Mouse (Mus musculus) hindbrain, postnatal 0 days (tissue): ENCODE data around the gene Med31. TPM values are rescaled to one million over a fixed set of nuclear protein-coding genes. Genes with fewer than 3 reads are reported as not detected.

Experiments
- ATAC-seq: fragments of 200-750 bp; cut with Nextera tagmentation; 2 replicates; pipeline ENCODE4 v1.8.0; 2017; ENCODE audit warnings: mild to moderate bottlenecking, moderate TSS enrichment, moderate library complexity
- DNase-seq: peaks from one replicate; pipeline ENCODE4 v3.0.0-alpha.2; 2015; ENCODE audit warnings: low spot score
- H3K27ac ChIP-seq: fragments of 300-500 bp; sonication (generic); 2 replicates; pipeline ENCODE4 v1.5.1; 2014; ENCODE audit warnings: mild to moderate bottlenecking
- H3K27me3 ChIP-seq: fragments of 300-500 bp; sonication (generic); 2 replicates; pipeline ENCODE4 v1.6.1; 2014; ENCODE audit warnings: low read length, mixed read lengths; ENCODE audit not compliant: insufficient read depth
- H3K36me3 ChIP-seq: fragments of 300-500 bp; sonication (generic); 2 replicates; pipeline ENCODE4 v1.6.1; 2014; ENCODE audit warnings: low read length, mixed read lengths; ENCODE audit not compliant: insufficient read depth
- H3K4me1 ChIP-seq: fragments of 300-500 bp; sonication (generic); 2 replicates; pipeline ENCODE4 v1.6.1; 2014; ENCODE audit warnings: antibody characterized with exemption, low read length, mixed read lengths; ENCODE audit not compliant: insufficient read depth
- H3K4me2 ChIP-seq: fragments of 300-500 bp; sonication (generic); 2 replicates; pipeline ENCODE4 v1.6.1; 2014; ENCODE audit warnings: low read depth, mild to moderate bottlenecking, low read length, moderate library complexity, mixed read lengths
- H3K4me3 ChIP-seq: fragments of 300-500 bp; sonication (generic); 2 replicates; pipeline ENCODE4 v1.5.1; 2014; ENCODE audit warnings: low read length
- H3K9ac ChIP-seq: fragments of 300-500 bp; sonication (generic); replicated peaks from 2 replicates; pipeline ENCODE4 v1.6.1; 2014; ENCODE audit warnings: mild to moderate bottlenecking, low read length, moderate library complexity, mixed read lengths
- H3K9me3 ChIP-seq: fragments of 300-500 bp; sonication (generic); 2 replicates; pipeline ENCODE4 v1.6.1; 2016; ENCODE audit warnings: low read length, mixed read lengths
- CTCF ChIP-seq: IDR thresholded peaks from 2 replicates; pipeline ENCODE4 v1.5.1; 2016; ENCODE audit warnings: antibody characterized with exemption, control low read depth, low read depth
- WGBS: fragments of 180-500 bp; shearing (Covaris S2); extraction: QIAGEN DNeasy Blood & Tissue Kit; methylation state at CpG from one replicate; pipeline ENCODE4 v1.1.7; 2014; 5-methylcytosine and 5-hydroxymethylcytosine counted together
- polyA plus RNA-seq: library from polyadenylated mRNA; unstranded; fragments of >200 nt; fragmentation: Nextera tagmentation; extraction: Ambion mirVana; gene quantifications from 2 replicates; pipeline ENCODE4 v1.2.1, GENCODE M21; 2015
- total RNA-seq: library from RNA; depleted of rRNA; stranded (reverse); fragments of >200 nt; gene quantifications from 2 replicates; pipeline ENCODE4 v1.2.3, GENCODE M21; 2014; rRNA removed

The Med31 gene
- total RNA-seq (11.0 and 20.3 TPM in 2 replicates), polyA plus RNA-seq (39.5 and 44.5 TPM in 2 replicates)

DNA sequence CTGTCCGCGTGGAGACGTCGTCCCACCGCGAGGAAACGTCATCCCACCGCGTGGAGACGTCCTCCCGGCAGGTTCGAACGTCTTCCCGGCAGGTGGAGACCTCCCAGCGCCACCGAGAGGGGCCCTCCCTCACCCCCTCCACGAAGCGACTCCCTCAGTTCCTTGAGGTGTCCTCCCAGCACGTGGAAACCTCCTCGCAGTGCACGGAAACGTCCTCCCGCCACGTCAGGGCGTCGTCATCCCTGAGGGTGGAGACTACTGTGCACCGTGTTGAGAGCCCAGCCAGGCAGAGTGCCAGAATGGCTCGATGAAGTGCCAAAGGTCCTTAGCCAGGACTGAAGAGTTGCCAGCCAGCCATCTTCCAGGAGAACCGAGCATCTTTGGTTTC lies at the start of gene Med31:
Med31 (minus strand) TSS at position 183 of the 388 bp plus-strand sequence.
- DNase-seq (peak; percentile 91), ATAC-seq (peak; percentile 89)
- H3K4me1 ChIP-seq, result no peaks in the 10 kb centered on the region; the same call in 1 of the 2 replicates
- peak within 1 kb of the TSS; percentile 88 for H3K27ac ChIP-seq
- peak within 1 kb of the TSS; percentile 63 for H3K9ac ChIP-seq
- no peaks in the 10 kb centered on the region for H3K9me3 ChIP-seq
- under 1% methylated on average over 29 of the region's 29 CpGs for WGBS
- H3K4me3 ChIP-seq, result peak within 1 kb of the TSS; percentile 65
- TF ChIP-seq CTCF, result no peak; the same call in 1 of the 2 replicates
- peaks cover 17% of the 10 kb centered on the region for H3K36me3 ChIP-seq
- peak within 1 kb of the TSS; percentile 80 for H3K4me2 ChIP-seq
- H3K27me3 ChIP-seq, result no peaks in the 10 kb centered on the region

GRCm38 (mm10) chr11:72256441-72256840 lies 41.0 kb upstream of the Med31 start:
- 88% methylated on average over 2 of the region's 2 CpGs for WGBS
- ATAC-seq, result no peak
- H3K27ac ChIP-seq, result no peak overlapping the region
- no peak for TF ChIP-seq CTCF
- no peaks in the 10 kb centered on the region for H3K36me3 ChIP-seq
- H3K27me3 ChIP-seq, result no peaks in the 10 kb centered on the region
- H3K9ac ChIP-seq, result no peak overlapping the region
- no peaks in the 10 kb centered on the region for H3K9me3 ChIP-seq
- H3K4me3 ChIP-seq, result no peak overlapping the region
- no peaks in the 10 kb centered on the region for H3K4me1 ChIP-seq
- H3K4me2 ChIP-seq, result no peak overlapping the region
- no peak for DNase-seq

- Histone ChIP-seq H3K9me3 (no peaks in the 10 kb centered on the region), H3K4me3 (no peak overlapping the region), H3K27me3 (no peaks in the 10 kb centered on the region), H3K27ac (no peak overlapping the region), H3K36me3 (no peaks in the 10 kb centered on the region), H3K4me1 (no peaks in the 10 kb centered on the region), H3K9ac (no peak overlapping the region), H3K4me2 (no peak overlapping the region)
- DNase-seq, result no peak
- WGBS, result 88% methylated on average over 4 of the region's 4 CpGs
- no peak for ATAC-seq
- TF ChIP-seq CTCF, result no peak
These were observed 40.2 kb upstream of the Med31 start for GRCm38 (mm10) chr11:72255629-72256028.

DNA sequence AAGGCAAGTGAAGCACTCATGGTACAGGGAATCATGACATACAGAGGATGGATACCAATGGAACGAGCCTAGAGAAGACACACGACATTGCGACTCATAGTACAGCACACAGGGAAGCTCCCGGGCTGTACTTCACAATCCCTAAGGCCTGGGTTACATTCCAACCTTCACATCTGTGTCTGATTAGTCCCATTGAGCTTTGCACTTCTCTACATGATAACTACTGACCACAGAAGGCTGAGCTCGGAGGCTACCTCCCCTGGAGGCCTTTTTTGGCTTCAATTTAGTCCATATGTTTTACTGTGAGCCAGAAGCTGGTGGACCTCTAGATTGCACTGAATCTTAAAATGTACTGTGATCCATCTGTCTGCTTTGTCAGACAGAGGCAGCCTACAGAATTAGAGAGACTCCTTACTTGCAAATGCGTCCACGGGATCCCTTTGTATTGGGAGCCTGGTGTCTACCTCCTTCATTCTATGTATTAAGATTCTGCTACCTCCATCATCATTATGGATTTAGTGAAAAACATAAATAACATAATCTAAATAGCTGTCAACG lies 29.9 kb upstream of the Med31 start:
- H3K9ac ChIP-seq, result no peak overlapping the region
- H3K27ac ChIP-seq, result no peak overlapping the region
- H3K36me3 ChIP-seq, result no peaks in the 10 kb centered on the region
- TF ChIP-seq CTCF, result no peak
- H3K4me1 ChIP-seq, result no peaks in the 10 kb centered on the region
- 79% methylated on average over 8 of the region's 8 CpGs for WGBS
- no peaks in the 10 kb centered on the region for H3K27me3 ChIP-seq
- no peak overlapping the region for H3K4me3 ChIP-seq
- no peak for DNase-seq
- H3K9me3 ChIP-seq, result no peaks in the 10 kb centered on the region
- no peak overlapping the region for H3K4me2 ChIP-seq
- no peak for ATAC-seq

- Histone ChIP-seq H3K27ac (no peak overlapping the region), H3K4me2 (no peak overlapping the region), H3K4me3 (no peak overlapping the region), H3K4me1 (no peaks in the 10 kb centered on the region), H3K36me3 (no peaks in the 10 kb centered on the region), H3K9ac (no peak overlapping the region), H3K9me3 (no peaks in the 10 kb centered on the region), H3K27me3 (no peaks in the 10 kb centered on the region)
- DNase-seq (no peak), ATAC-seq (no peak)
- TF ChIP-seq CTCF, result peak; percentile 24; the same call in 1 of the 2 replicates
- WGBS, result 76% methylated on average over 4 of the region's 4 CpGs
These were observed 24.9 kb upstream of the Med31 start for GRCm38 (mm10) chr11:72240062-72240860.

- Histone ChIP-seq H3K27me3 (no peaks in the 10 kb centered on the region), H3K9me3 (no peaks in the 10 kb centered on the region), H3K4me3 (no peak overlapping the region), H3K9ac (no peak overlapping the region), H3K4me1 (no peaks in the 10 kb centered on the region), H3K4me2 (no peak overlapping the region), H3K27ac (peak overlapping the region; percentile 29; the same call in 1 of the 2 replicates), H3K36me3 (no peaks in the 10 kb centered on the region)
- no peak for TF ChIP-seq CTCF
- DNase-seq (peak; percentile 70), ATAC-seq (peak; percentile 89)
- 35% methylated on average over 5 of the region's 5 CpGs for WGBS
These were observed 18.6 kb upstream of the Med31 start for GRCm38 (mm10) chr11:72234013-72234412.

DNA sequence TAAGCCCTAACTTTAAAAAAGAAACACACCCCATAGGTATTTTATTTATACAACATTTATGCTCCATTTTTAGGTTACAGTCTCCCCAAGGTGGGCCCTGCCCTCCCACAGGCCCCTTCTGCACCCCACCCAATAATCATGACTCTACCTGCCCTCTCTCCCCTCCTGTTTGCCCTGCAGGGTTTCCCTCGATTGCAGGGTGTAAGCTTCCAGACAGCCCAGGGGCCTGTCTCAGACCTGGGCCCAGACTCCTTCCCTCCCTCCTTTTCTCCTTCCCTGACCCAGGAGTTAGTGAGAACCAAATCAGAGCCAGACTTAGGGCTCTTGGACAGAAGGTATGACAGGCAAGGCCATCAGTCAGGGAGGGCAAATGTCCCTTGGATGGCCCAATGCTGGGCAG lies 17.6 kb upstream of the Med31 start:
- no peak overlapping the region for H3K4me2 ChIP-seq
- ATAC-seq (no peak), DNase-seq (no peak)
- H3K27ac ChIP-seq, result no peak overlapping the region
- H3K4me1 ChIP-seq, result no peaks in the 10 kb centered on the region
- H3K9ac ChIP-seq, result no peak overlapping the region
- no peaks in the 10 kb centered on the region for H3K36me3 ChIP-seq
- 35% methylated on average over 1 of the region's 1 CpGs for WGBS
- H3K9me3 ChIP-seq, result no peaks in the 10 kb centered on the region
- H3K27me3 ChIP-seq, result no peaks in the 10 kb centered on the region
- TF ChIP-seq CTCF, result no peak
- no peak overlapping the region for H3K4me3 ChIP-seq
